Mouse (Mus musculus) midbrain, embryonic 14.5 days (tissue): Measurements from ENCODE around the gene Gm45717. TPM values are rescaled to one million over a fixed set of nuclear protein-coding genes. Genes with fewer than 3 reads are reported as not detected.

Experiments
- ATAC-seq: fragments of 200-750 bp; cut with Nextera tagmentation; 2 replicates; pipeline ENCODE4 v1.8.0; 2017; ENCODE audit warnings: moderate number of reproducible peaks, moderate library complexity; ENCODE audit not compliant: low FRiP score, low TSS enrichment
- DNase-seq: peaks from one replicate; pipeline ENCODE4 v3.0.0-alpha.2; 2015
- H3K27ac ChIP-seq: fragments of 300-500 bp; sonication (generic); replicated peaks from 2 replicates; pipeline ENCODE4 v1.5.1; 2014; ENCODE audit warnings: mild to moderate bottlenecking, low read depth, low read length, moderate library complexity
- H3K27me3 ChIP-seq: fragments of 300-500 bp; sonication (generic); 2 replicates; pipeline ENCODE4 v1.6.1; 2014; ENCODE audit warnings: low read length, control low read depth, mixed read lengths; ENCODE audit not compliant: control insufficient read depth, insufficient read depth
- H3K36me3 ChIP-seq: fragments of 300-500 bp; sonication (generic); 2 replicates; pipeline ENCODE4 v1.6.1; 2014; ENCODE audit warnings: low read length, control low read depth; ENCODE audit not compliant: control insufficient read depth, insufficient read depth
- H3K4me1 ChIP-seq: fragments of 300-500 bp; sonication (generic); 2 replicates; pipeline ENCODE4 v1.6.1; 2014; ENCODE audit warnings: mild to moderate bottlenecking, antibody characterized with exemption, low read length, control low read depth; ENCODE audit not compliant: control insufficient read depth, insufficient read depth
- H3K4me2 ChIP-seq: fragments of 300-500 bp; sonication (generic); 2 replicates; pipeline ENCODE4 v1.6.1; 2014; ENCODE audit warnings: mild to moderate bottlenecking, low read length, moderate library complexity
- H3K4me3 ChIP-seq: fragments of 300-500 bp; sonication (generic); replicated peaks from 2 replicates; pipeline ENCODE4 v1.5.1; 2014; ENCODE audit warnings: low read depth, low read length
- H3K9ac ChIP-seq: fragments of 300-500 bp; sonication (generic); replicated peaks from 2 replicates; pipeline ENCODE4 v1.6.1; 2014; ENCODE audit warnings: mild to moderate bottlenecking, low read length, moderate library complexity
- H3K9me3 ChIP-seq: fragments of 300-500 bp; sonication (generic); 2 replicates; pipeline ENCODE4 v1.6.1; 2016; ENCODE audit warnings: low read length, control low read depth, mixed read lengths; ENCODE audit not compliant: control insufficient read depth
- WGBS: fragments of 180-500 bp; shearing (Covaris S2); extraction: QIAGEN DNeasy Blood & Tissue Kit; methylation state at CpG from one replicate; pipeline ENCODE4 v1.1.7; 2014; 5-methylcytosine and 5-hydroxymethylcytosine counted together
- polyA plus RNA-seq: library from polyadenylated mRNA; unstranded; fragments of >200 nt; fragmentation: Nextera tagmentation; extraction: Ambion mirVana; gene quantifications from 2 replicates; pipeline ENCODE4 v1.2.1, GENCODE M21; 2014

Gm45717 gene
- polyA plus RNA-seq, 1 experiment from 2014 or later, result not detected

GRCm38 (mm10) chr7:140951765-140952164 is 4.0 kb downstream of the Gm45717 start:
- ATAC-seq (no peak), DNase-seq (no peak)
- no peaks in the 10 kb centered on the region for H3K27me3 ChIP-seq
- H3K9me3 ChIP-seq, result no peaks in the 10 kb centered on the region
- H3K4me2 ChIP-seq, result no peak overlapping the region
- no peak overlapping the region for H3K9ac ChIP-seq
- peaks cover 4% of the 10 kb centered on the region; the same call in 1 of the 2 replicates for H3K4me1 ChIP-seq
- H3K27ac ChIP-seq, result no peak overlapping the region
- H3K36me3 ChIP-seq, result no peaks in the 10 kb centered on the region
- 84% methylated on average over 6 of the region's 6 CpGs for WGBS
- H3K4me3 ChIP-seq, result no peak overlapping the region

- Histone ChIP-seq H3K27ac (no peak overlapping the region), H3K4me3 (no peak overlapping the region), H3K27me3 (no peaks in the 10 kb centered on the region), H3K4me1 (peaks cover 4% of the 10 kb centered on the region; the same call in 1 of the 2 replicates), H3K9me3 (no peaks in the 10 kb centered on the region), H3K4me2 (no peak overlapping the region), H3K36me3 (no peaks in the 10 kb centered on the region), H3K9ac (no peak overlapping the region)
- DNase-seq (no peak), ATAC-seq (no peak)
- WGBS, result 50% methylated on average over 8 of the region's 8 CpGs
Observed at GRCm38 (mm10) chr7:140951051-140951450, 4.7 kb downstream of the Gm45717 start.

GRCm38 (mm10) chr7:140949824-140950530 is 5.8 kb downstream of the Gm45717 start, which contains the start of gene Ifitm5:
Gene Ifitm5, minus strand, starts transcription at chr7:140950291.
- Histone ChIP-seq H3K36me3 (no peaks in the 10 kb centered on the region; the same call in 1 of the 2 replicates), H3K4me1 (no peaks in the 10 kb centered on the region; the same call in 1 of the 2 replicates), H3K27ac (no peak within 1 kb of the TSS), H3K4me2 (no peak within 1 kb of the TSS), H3K4me3 (no peak within 1 kb of the TSS), H3K9ac (no peak within 1 kb of the TSS), H3K9me3 (no peaks in the 10 kb centered on the region), H3K27me3 (no peaks in the 10 kb centered on the region)
- ATAC-seq (no peak), DNase-seq (no peak)
- 85% methylated on average over 16 of the region's 16 CpGs for WGBS

GRCm38 (mm10) chr7:140949255-140949654 is 6.5 kb downstream of the Gm45717 start:
- H3K27me3 ChIP-seq, result no peaks in the 10 kb centered on the region
- ATAC-seq (no peak), DNase-seq (no peak)
- no peaks in the 10 kb centered on the region; the same call in 1 of the 2 replicates for H3K36me3 ChIP-seq
- H3K27ac ChIP-seq, result no peak overlapping the region
- WGBS, result 88% methylated on average over 6 of the region's 6 CpGs
- H3K4me3 ChIP-seq, result no peak overlapping the region
- no peak overlapping the region for H3K9ac ChIP-seq
- H3K9me3 ChIP-seq, result no peaks in the 10 kb centered on the region
- no peak overlapping the region for H3K4me2 ChIP-seq
- H3K4me1 ChIP-seq, result no peaks in the 10 kb centered on the region; the same call in 1 of the 2 replicates

- H3K4me1 ChIP-seq, result no peaks in the 10 kb centered on the region; the same call in 1 of the 2 replicates
- WGBS, result 91% methylated on average over 8 of the region's 8 CpGs
- no peak overlapping the region for H3K9ac ChIP-seq
- H3K4me3 ChIP-seq, result no peak overlapping the region
- no peak overlapping the region for H3K4me2 ChIP-seq
- ATAC-seq (no peak), DNase-seq (no peak)
- no peaks in the 10 kb centered on the region for H3K27me3 ChIP-seq
- H3K36me3 ChIP-seq, result no peaks in the 10 kb centered on the region; the same call in 1 of the 2 replicates
- no peaks in the 10 kb centered on the region for H3K9me3 ChIP-seq
- H3K27ac ChIP-seq, result no peak overlapping the region
Observed at GRCm38 (mm10) chr7:140948161-140948560, 7.6 kb downstream of the Gm45717 start.

- Histone ChIP-seq H3K27ac (no peak overlapping the region), H3K27me3 (no peaks in the 10 kb centered on the region), H3K4me2 (no peak overlapping the region), H3K4me1 (no peaks in the 10 kb centered on the region; the same call in 1 of the 2 replicates), H3K36me3 (no peaks in the 10 kb centered on the region; the same call in 1 of the 2 replicates), H3K9ac (no peak overlapping the region), H3K4me3 (no peak overlapping the region), H3K9me3 (no peaks in the 10 kb centered on the region)
- ATAC-seq (no peak), DNase-seq (no peak)
- 76% methylated on average over 7 of the region's 7 CpGs for WGBS
Observed at GRCm38 (mm10) chr7:140946980-140947379, 8.8 kb downstream of the Gm45717 start.

GRCm38 (mm10) chr7:140946311-140946710 is 9.4 kb downstream of the Gm45717 start:
- DNase-seq, result no peak
- Histone ChIP-seq H3K4me2 (no peak overlapping the region), H3K4me1 (no peaks in the 10 kb centered on the region; the same call in 1 of the 2 replicates), H3K36me3 (no peaks in the 10 kb centered on the region; the same call in 1 of the 2 replicates), H3K9me3 (no peaks in the 10 kb centered on the region), H3K27ac (no peak overlapping the region), H3K4me3 (no peak overlapping the region), H3K27me3 (no peaks in the 10 kb centered on the region), H3K9ac (no peak overlapping the region)
- no peak for ATAC-seq
- WGBS, result 90% methylated on average over 10 of the region's 10 CpGs

GRCm38 (mm10) chr7:140945247-140945646 is 10.5 kb downstream of the Gm45717 start:
- Histone ChIP-seq H3K27ac (no peak overlapping the region), H3K4me3 (no peak overlapping the region), H3K4me2 (no peak overlapping the region), H3K4me1 (no peaks in the 10 kb centered on the region; the same call in 1 of the 2 replicates), H3K36me3 (no peaks in the 10 kb centered on the region; the same call in 1 of the 2 replicates), H3K27me3 (no peaks in the 10 kb centered on the region), H3K9me3 (no peaks in the 10 kb centered on the region), H3K9ac (no peak overlapping the region)
- ATAC-seq (no peak), DNase-seq (no peak)
- 96% methylated on average over 5 of the region's 5 CpGs for WGBS

- no peaks in the 10 kb centered on the region for H3K27me3 ChIP-seq
- WGBS, result 93% methylated on average over 7 of the region's 7 CpGs
- H3K4me2 ChIP-seq, result no peak overlapping the region
- H3K9ac ChIP-seq, result no peak overlapping the region
- H3K9me3 ChIP-seq, result no peaks in the 10 kb centered on the region
- DNase-seq (no peak), ATAC-seq (no peak)
- no peaks in the 10 kb centered on the region; the same call in 1 of the 2 replicates for H3K36me3 ChIP-seq
- H3K4me3 ChIP-seq, result no peak overlapping the region
- no peaks in the 10 kb centered on the region; the same call in 1 of the 2 replicates for H3K4me1 ChIP-seq
- no peak overlapping the region for H3K27ac ChIP-seq
Observed at GRCm38 (mm10) chr7:140944236-140944635, 11.5 kb downstream of the Gm45717 start.
